34 mouse cellular contexts compared by ENCODE assay signal in genomic region chr14:103095826-103096225, GRCm38 (mm10). TPM values are rescaled to one million over a fixed set of nuclear protein-coding genes. Genes with fewer than 3 reads are reported as not detected.
DNase-seq lines count a peak whose midpoint lies in the region; ATAC-seq and TF ChIP-seq lines count a peak whose summit lies in the region.
"Had no signal": no experiment of that assay in that cellular context is flagged by ENCODE, and none has a peak within 500 bp of the region (broad histone marks: within the 10 kb centered on the region; RNA-seq: fewer than 3 reads in every experiment).

No protein-coding gene starts in this region.

- peaks cover 60% of the 10 kb centered on the region for H3K36me3 ChIP-seq in megakaryocyte, embryonic 14.5 days (replicated peaks; ENCODE audit: low read length)
- H3K36me3 ChIP-seq in testis, adult 2 months (ENCODE audit: control insufficient read depth, insufficient read depth, low read length), result no peaks in the 10 kb centered on the region; the same call in 1 of the 2 replicates

- H3K27me3 ChIP-seq in megakaryocyte, embryonic 14.5 days (replicated peaks), result peaks cover 9% of the 10 kb centered on the region
- H3K27me3 ChIP-seq in testis, adult 2 months (ENCODE audit: control insufficient read depth, insufficient read depth, low read length), result no peaks in the 10 kb centered on the region
- H3K27me3 ChIP-seq: embryonic facial prominence, embryonic 13.5 days; forebrain, embryonic 12.5 days; forebrain, embryonic 15.5 days; hindbrain, embryonic 13.5 days; intestine, embryonic 15.5 days; Patski had no signal

- no peak for TF ChIP-seq POLR2A in testis, adult 2 months (IDR thresholded peaks at IDR 0.05; ENCODE audit: control insufficient read depth, low read depth, low read length)

- no peak overlapping the region for H3K27ac ChIP-seq in testis, adult 2 months (ENCODE audit: control insufficient read depth, insufficient read depth, low read depth, low read length)
- H3K27ac ChIP-seq: embryonic facial prominence, embryonic 10.5 days; embryonic facial prominence, embryonic 13.5 days; forebrain, embryonic 12.5 days; forebrain, embryonic 15.5 days; heart, embryonic 10.5 days; hindbrain, embryonic 10.5 days; hindbrain, embryonic 13.5 days; intestine, embryonic 15.5 days had no signal

- H3K9me3 ChIP-seq in megakaryocyte, embryonic 14.5 days, result no peaks in the 10 kb centered on the region
- H3K9me3 ChIP-seq: embryonic facial prominence, embryonic 10.5 days; embryonic facial prominence, embryonic 13.5 days; forebrain, embryonic 12.5 days; forebrain, embryonic 15.5 days; G1E; heart, embryonic 10.5 days; hindbrain, embryonic 10.5 days; hindbrain, embryonic 13.5 days; intestine, embryonic 15.5 days had no signal

- TF ChIP-seq CTCF in testis, adult 2 months (IDR thresholded peaks at IDR 0.05; ENCODE audit: control insufficient read depth, insufficient read depth, insufficient replicate concordance, low read depth, low read length), result no peak

- H3K4me3 ChIP-seq in megakaryocyte, embryonic 14.5 days (replicated peaks), result peak overlapping the region; percentile 30
- peak overlapping the region; percentile 18; the same call in 1 of the 2 replicates for H3K4me3 ChIP-seq in testis, adult 2 months (ENCODE audit: control insufficient read depth, low read depth, low read length)
- H3K4me3 ChIP-seq: embryonic facial prominence, embryonic 10.5 days; embryonic facial prominence, embryonic 13.5 days; forebrain, embryonic 12.5 days; forebrain, embryonic 15.5 days; heart, embryonic 10.5 days; hindbrain, embryonic 10.5 days; hindbrain, embryonic 13.5 days; intestine, embryonic 15.5 days had no signal

- ATAC-seq in megakaryocyte, adult 5-6 weeks (ENCODE audit: poor library complexity, severe bottlenecking), result no peak
- ATAC-seq: CD4-positive, CD25-positive, alpha-beta regulatory T cell, adult 4 months; forebrain, embryonic 15.5 days; hindbrain, embryonic 16.5 days; intestine, embryonic 15.5 days; Patski had no signal

- H3K4me1 ChIP-seq in megakaryocyte, embryonic 14.5 days, result peaks cover 61% of the 10 kb centered on the region
- H3K4me1 ChIP-seq in testis, adult 2 months (ENCODE audit: control insufficient read depth, insufficient read depth, low read length), result no peaks in the 10 kb centered on the region; the same call in 1 of the 2 replicates

- DNase-seq in heart, adult 11 months, result peak; percentile 71
- DNase-seq in heart, adult 8-10 months (ENCODE audit: low spot score), result no peak
- DNase-seq in testis, postnatal 14 days (ENCODE audit: low spot score), result no peak
- no peak for DNase-seq in urinary bladder, adult 2 months (ENCODE audit: low spot score)
- DNase-seq: cerebellum, adult 18-20 months; cerebellum, adult 9-11 months; cerebellum, postnatal 36 days; embryo, embryonic 11 days; gastrocnemius, postnatal 14 days; heart, postnatal 36 days had no signal

RNA-seq across cellular contexts. Expression of gene Fbxl3, which starts 3.5 kb away (rescaled TPM):
- 10 to 100 TPM; 45.0 to 59.5 (median 55.1) TPM for total RNA-seq in heart, adult 8-10 months (2022)
- polyA plus RNA-seq in megakaryocyte, embryonic 14.5 days (2012; ENCODE audit: insufficient read depth, low replicate concordance), result 2.0 and 5.1 TPM in 2 replicates
- 46.3 and 51.3 TPM in 2 replicates for total RNA-seq in megakaryocyte, adult 5-6 weeks (2015)
- total RNA-seq in megakaryocyte, adult 5-6 weeks (2017), result 72.7 and 92.4 TPM in 2 replicates
- polyA plus RNA-seq in testis, adult 2 months (2012; rRNA removed), result 29.4 and 33.2 TPM in 2 replicates
- polyA plus RNA-seq in urinary bladder, adult 2 months (2012; rRNA removed), result 78.0 and 82.6 TPM in 2 replicates

RNA-seq across cellular contexts. Expression of gene Cln5, which starts 25.8 kb away (rescaled TPM):
- 10 to 100 TPM; 18.7 to 24.8 (median 21.1) TPM for total RNA-seq in heart, adult 8-10 months (2022)
- polyA plus RNA-seq in megakaryocyte, embryonic 14.5 days (2012; ENCODE audit: insufficient read depth, low replicate concordance), result 1.8 and 3.6 TPM in 2 replicates
- 77.7 and 81.1 TPM in 2 replicates for total RNA-seq in megakaryocyte, adult 5-6 weeks (2015)
- 77.6 and 82.9 TPM in 2 replicates for total RNA-seq in megakaryocyte, adult 5-6 weeks (2017)
- 2.8 and 3.2 TPM in 2 replicates for polyA plus RNA-seq in testis, adult 2 months (2012; rRNA removed)
- polyA plus RNA-seq in urinary bladder, adult 2 months (2012; rRNA removed), result 23.5 and 23.6 TPM in 2 replicates

RNA-seq across cellular contexts. Expression of gene Acod1, which starts 49.0 kb away (rescaled TPM):
- total RNA-seq in heart, adult 8-10 months (2022), result under 1 TPM in 1 of 4 experiments, not detected in 3; 0.09 TPM
- polyA plus RNA-seq in megakaryocyte, embryonic 14.5 days (2012; ENCODE audit: insufficient read depth, low replicate concordance), result 0.13 TPM in 1 of 2 replicates, not detected in the other
- 1.5 and 1.8 TPM in 2 replicates for total RNA-seq in megakaryocyte, adult 5-6 weeks (2015)
- 1.8 and 2.0 TPM in 2 replicates for total RNA-seq in megakaryocyte, adult 5-6 weeks (2017)
- not detected in 2 replicates for polyA plus RNA-seq in testis, adult 2 months (2012; rRNA removed)
- 0.08 and 0.13 TPM in 2 replicates for polyA plus RNA-seq in urinary bladder, adult 2 months (2012; rRNA removed)
- total RNA-seq: adrenal gland, adult 18-20 months; adrenal gland, postnatal 10 days; adrenal gland, postnatal 36 days; gastrocnemius, postnatal 14 days; gastrocnemius, postnatal 4 days; heart, adult 18-20 months; heart, postnatal 36 days had no signal
- polyA plus RNA-seq: C2C12; embryonic facial prominence, embryonic 10.5 days; embryonic facial prominence, embryonic 13.5 days; erythroblast, embryonic 14.5 days; forebrain, embryonic 15.5 days; G1E; heart, embryonic 14.5 days; heart, postnatal 0 days; hindbrain, embryonic 10.5 days; hindbrain, embryonic 13.5 days; hindbrain, embryonic 16.5 days had no signal
